Mouse (Mus musculus) adrenal gland, postnatal 25 days (tissue): Measurements from ENCODE around the gene Ripk1. TPM values are rescaled to one million over a fixed set of nuclear protein-coding genes. Genes with fewer than 3 reads are reported as not detected.
"Not testable (repeated sequence)": the region's sequence is repeated elsewhere in the genome, so short reads cannot be mapped to it uniquely, and the experiment has no call there.

Experiments
- DNase-seq: peaks from one replicate; pipeline ENCODE4 v3.0.0; 2021; ENCODE audit warnings: mixed read lengths
- total RNA-seq: library from RNA; stranded (reverse); gene quantifications from 2 replicates; pipeline ENCODE4 v1.2.3, GENCODE M21; 2021

Ripk1 gene
- total RNA-seq, 1 experiment from 2014 or later: 35.3 TPM

- no peak for DNase-seq
Observed at GRCm38 (mm10) chr13:34038056-34038432, 35.9 kb downstream of the Ripk1 start.

GRCm38 (mm10) chr13:34038901-34039341 is 36.8 kb downstream of the Ripk1 start:
- DNase-seq: no peak

GRCm38 (mm10) chr13:34040091-34040490 is 37.9 kb downstream of the Ripk1 start:
- DNase-seq: no peak

GRCm38 (mm10) chr13:34043716-34044393 is 41.7 kb downstream of the Ripk1 start:
- no peak for DNase-seq

GRCm38 (mm10) chr13:34045511-34046249 is 43.5 kb downstream of the Ripk1 start:
- no peak for DNase-seq

GRCm38 (mm10) chr13:34046421-34047012 is 44.4 kb downstream of the Ripk1 start:
- peak; percentile 75 for DNase-seq

GRCm38 (mm10) chr13:34047526-34047925 is 45.4 kb downstream of the Ripk1 start:
- DNase-seq: no peak

GRCm38 (mm10) chr13:34050479-34050878 is 48.3 kb downstream of the Ripk1 start:
- DNase-seq: peak; percentile 28

GRCm38 (mm10) chr13:34051692-34052091 is 49.5 kb downstream of the Ripk1 start:
- no peak for DNase-seq

GRCm38 (mm10) chr13:34053673-34054282 is 51.6 kb downstream of the Ripk1 start:
- DNase-seq: no peak

- DNase-seq: no peak
Observed at GRCm38 (mm10) chr13:34054391-34054790, 52.2 kb downstream of the Ripk1 start.

- no peak for DNase-seq
Observed at GRCm38 (mm10) chr13:34054983-34055382, 52.8 kb downstream of the Ripk1 start.

- no peak for DNase-seq
Observed at GRCm38 (mm10) chr13:34057252-34057651, 55.1 kb downstream of the Ripk1 start.

GRCm38 (mm10) chr13:34060061-34060460 is 57.9 kb downstream of the Ripk1 start:
- no peak for DNase-seq

GRCm38 (mm10) chr13:34062466-34062865 is 60.3 kb downstream of the Ripk1 start:
- DNase-seq: no peak

GRCm38 (mm10) chr13:34066351-34066750 is 64.2 kb downstream of the Ripk1 start:
- DNase-seq: no peak

- DNase-seq: no peak
Observed at GRCm38 (mm10) chr13:34070296-34070695, 68.1 kb downstream of the Ripk1 start.

GRCm38 (mm10) chr13:34071836-34072235 is 69.7 kb downstream of the Ripk1 start:
- DNase-seq: no peak

- no peak for DNase-seq
Observed at GRCm38 (mm10) chr13:34072847-34073246, 70.7 kb downstream of the Ripk1 start.

- not testable (repeated sequence) for DNase-seq
Observed at GRCm38 (mm10) chr13:34074441-34074840, 72.3 kb downstream of the Ripk1 start.

GRCm38 (mm10) chr13:34075893-34076292 is 73.7 kb downstream of the Ripk1 start:
- DNase-seq: not testable (repeated sequence)

GRCm38 (mm10) chr13:34076561-34077491 is 74.7 kb downstream of the Ripk1 start:
- DNase-seq: no peak
